Mouse (Mus musculus) olfactory bulb, adult 2 months (tissue): ENCODE data around the gene Rbfox3.

Experiments
- CTCF ChIP-seq: fragments of 200-500 bp; IDR thresholded peaks from 2 replicates; pipeline ENCODE4 v1.5.1; 2012; ENCODE audit warnings: low read depth, mild to moderate bottlenecking, low read length, moderate library complexity; ENCODE audit not compliant: insufficient read depth
- POLR2A ChIP-seq: fragments of 200-500 bp; IDR thresholded peaks from 2 replicates; pipeline ENCODE4 v1.6.1; 2012; ENCODE audit warnings: mild to moderate bottlenecking, low read depth, low read length, moderate library complexity; ENCODE audit not compliant: insufficient read depth

GRCm38 (mm10) chr11:118669820-118670219, 241.6 kb downstream of the Rbfox3 start:
- TF ChIP-seq CTCF (no peak), POLR2A (no peak)
